Mouse (Mus musculus): ENCODE data around the gene Vmn2r51.
"Not testable (repeated sequence)": the region's sequence is repeated elsewhere in the genome, so short reads cannot be mapped to it uniquely, and the experiment has no call there.

GRCm38 (mm10) chr7:10105641-10106040, at the start of gene Vmn2r51:
- not testable (repeated sequence) for TF ChIP-seq CTCF (IDR thresholded peaks at IDR 0.05; ENCODE audit: low read depth, low read length); POLR2A (IDR thresholded peaks at IDR 0.05; ENCODE audit: extremely low read depth, insufficient read depth, low read length)

All from liver, adult 2 months (tissue).